Mouse (Mus musculus): ENCODE measurements around the gene Gnb3.
"Not testable (repeated sequence)": the region's sequence is repeated elsewhere in the genome, so short reads cannot be mapped to it uniquely, and the experiment has no call there.

The Gnb3 gene

DNA sequence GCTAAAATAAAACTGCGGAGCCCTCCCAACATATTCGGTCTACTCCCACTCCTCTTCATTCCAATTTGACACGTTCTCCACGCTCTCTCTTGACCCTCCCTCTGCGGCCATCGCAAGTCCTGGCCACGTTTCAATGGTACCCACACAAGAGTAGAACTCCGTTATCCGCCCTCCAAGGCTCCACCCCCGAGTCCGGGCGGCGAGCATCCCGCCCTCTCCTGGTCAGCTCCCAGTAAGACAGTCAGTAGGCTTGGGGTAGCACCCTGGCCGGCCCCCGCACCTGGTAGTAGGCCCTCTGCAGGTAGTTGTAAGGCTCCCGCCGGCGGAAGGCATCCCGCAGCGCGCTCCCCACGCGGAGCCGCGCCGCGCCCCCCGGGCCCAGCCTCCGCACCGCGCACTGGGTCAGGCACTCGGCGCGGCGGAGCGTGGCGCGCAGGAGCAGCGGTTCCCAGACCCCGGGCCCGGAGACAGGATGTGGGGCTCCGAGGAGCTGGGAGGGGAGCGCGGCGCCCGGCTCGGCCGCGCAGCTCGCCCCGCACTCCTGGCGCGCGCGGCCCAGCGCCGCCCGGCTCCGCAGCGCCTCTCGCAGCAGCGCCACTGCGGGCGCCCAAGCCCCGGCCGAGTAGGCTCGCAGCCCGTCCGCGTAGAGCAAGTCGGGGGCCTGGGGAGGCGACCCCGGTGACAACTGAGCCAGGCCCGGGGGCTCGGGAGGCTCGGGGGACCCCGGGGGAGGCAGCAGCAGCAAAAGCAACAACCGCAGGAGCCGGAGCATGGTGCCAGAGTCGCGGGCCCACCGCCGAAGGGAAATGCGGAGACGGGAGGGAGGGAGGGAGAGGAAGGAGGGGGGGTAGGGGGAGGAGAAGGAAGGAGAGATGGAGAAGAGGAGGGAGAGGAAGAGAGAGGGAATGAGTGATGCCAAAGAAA is 17.1 kb upstream of the Gnb3 start, which contains the start of gene P3h3:
TSS of gene P3h3 (minus strand) at position 837 of the 924 bp plus-strand sequence.
- DNase-seq = peak; percentile 99

DNA sequence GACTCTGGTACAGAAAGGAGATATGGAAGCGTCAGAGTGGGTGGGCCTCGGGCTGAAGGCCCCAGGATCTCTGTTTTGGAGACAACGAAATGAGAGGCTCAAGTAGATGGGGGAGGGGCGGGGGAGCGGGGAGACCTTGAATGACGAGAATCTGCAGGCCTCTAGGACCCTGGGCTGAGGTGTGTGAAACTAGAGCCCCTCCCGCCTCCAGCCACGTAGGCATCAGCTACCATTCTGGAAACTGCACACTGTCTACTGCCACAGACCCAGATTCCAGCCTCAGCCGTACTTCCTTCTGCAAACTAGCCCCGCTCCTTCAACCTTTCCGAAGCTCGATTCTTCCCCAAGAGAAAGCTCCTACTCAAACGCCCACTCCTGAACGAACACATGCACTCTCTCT is 16.2 kb upstream of the Gnb3 start:
- peak; percentile 90 for DNase-seq

DNA sequence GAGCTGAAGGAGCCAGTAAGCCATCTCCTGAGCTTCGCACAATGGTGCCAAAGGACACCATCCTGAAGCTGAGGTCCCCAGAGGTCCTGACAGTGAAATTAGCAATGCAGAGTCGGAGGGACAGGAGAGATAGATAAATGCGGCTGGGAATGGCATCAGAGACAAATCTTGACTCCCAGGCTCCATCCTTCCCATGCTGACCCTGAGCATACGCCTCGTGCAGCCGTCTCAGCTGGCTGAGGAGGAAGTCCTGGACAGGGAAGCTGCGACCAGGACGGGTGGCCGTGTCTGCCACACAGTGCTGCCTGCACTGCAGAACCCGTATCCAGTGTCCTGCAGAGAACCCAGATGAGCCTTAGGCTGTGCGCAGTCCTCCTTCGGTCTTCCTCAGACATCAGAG is 14.6 kb upstream of the Gnb3 start:
- DNase-seq = peak; percentile 90

DNA sequence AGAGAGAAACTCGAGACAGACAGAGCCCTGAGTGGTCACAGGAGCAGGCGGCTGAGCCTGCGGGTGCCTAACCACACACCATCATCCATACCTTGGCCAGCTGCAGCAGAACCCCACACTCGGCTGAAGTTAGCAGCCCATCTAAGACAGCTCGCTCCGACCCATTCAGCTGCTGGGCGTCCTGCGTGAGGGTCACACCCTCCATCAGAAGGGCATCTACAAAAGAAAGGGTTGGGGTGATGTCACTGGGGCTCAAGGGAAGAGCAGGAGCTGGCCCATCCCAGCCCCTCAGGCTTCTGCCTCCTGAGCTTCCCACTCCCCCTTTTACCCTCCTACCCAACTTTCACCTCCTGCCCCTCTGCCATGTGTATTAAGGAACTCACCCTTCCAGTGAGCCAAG is 10.5 kb upstream of the Gnb3 start:
- DNase-seq = no peak

DNA sequence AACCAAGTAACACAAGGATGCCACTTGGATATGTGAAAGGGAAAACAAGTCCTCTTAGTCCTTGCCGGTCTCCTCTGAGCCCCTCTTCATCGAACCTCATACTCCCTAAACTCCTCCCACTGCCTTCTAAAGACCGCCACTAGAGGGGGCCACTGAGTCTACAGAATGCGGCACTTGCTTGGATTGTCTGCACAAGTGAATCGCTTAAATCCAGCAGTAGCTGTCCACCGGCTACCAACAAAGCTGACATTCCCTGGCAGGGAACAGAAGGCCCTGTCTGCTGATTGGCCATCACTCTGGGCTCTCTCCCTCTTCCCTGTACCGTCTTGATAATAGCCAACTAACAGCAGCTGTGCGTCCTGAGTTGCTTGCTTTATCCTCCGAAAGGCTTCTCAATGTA is 7.2 kb upstream of the Gnb3 start:
- DNase-seq = peak; percentile 98

DNA sequence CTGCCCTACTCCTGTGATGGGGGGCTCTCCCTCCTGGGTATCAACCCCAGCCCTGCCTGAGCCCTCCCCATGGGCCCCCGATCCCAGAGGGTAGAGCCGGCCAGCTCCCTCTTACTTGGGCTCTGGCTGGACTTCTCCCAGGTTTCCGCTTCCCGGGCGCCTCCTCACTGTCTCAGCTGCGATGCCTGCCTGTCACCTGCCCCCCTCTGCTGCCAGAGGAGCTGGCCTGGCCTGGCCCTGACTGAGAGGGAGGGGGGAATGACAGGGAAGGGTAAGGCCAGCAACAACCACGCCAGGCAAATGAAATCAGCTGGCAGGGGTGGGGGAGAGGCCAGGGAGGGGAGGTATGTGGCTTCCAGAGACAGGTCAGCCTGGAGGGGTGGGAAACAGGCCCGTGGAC is 270 bp downstream of the Gnb3 start:
- peak; percentile 97 for DNase-seq

DNA sequence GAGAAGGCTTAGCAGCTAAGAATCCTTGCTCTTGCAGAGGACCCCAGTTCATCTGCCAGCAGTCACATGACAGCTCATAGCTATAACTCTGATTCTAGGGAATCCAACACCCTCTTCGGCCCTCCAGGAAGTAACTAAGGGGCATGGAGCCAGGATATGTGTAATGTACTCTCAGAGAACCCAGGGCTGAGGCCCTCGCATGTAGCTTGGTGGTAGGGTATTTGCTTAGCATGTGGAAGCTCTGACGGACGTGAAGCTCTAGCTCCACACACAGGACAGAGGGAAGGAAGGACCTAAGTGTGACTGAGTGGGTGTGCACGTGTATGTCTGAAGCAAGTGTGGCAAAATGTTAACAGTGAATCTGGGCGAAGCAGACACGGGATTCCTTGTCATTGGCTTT is 3.7 kb downstream of the Gnb3 start:
- DNase-seq = no peak

DNA sequence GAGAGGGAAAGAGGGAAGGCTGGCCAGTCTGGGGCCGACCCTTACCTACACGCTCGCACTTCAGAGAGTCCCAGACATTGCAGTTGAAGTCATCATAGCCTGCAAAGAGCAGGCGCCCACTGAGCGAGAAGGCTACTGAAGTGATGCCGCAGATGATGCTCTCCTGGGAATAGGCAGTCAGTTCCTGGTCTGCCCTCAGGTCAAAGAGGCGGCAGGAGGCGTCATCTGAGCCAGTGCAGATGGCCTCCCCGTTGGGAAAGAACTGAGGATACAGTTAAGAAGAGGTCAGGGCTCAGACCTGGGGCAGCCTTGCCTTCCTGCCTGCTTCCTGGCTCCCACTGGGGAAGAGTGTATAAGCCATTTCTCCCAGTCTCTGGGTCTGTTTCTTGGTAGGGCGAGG is 4.5 kb downstream of the Gnb3 start:
- DNase-seq = no peak

DNA sequence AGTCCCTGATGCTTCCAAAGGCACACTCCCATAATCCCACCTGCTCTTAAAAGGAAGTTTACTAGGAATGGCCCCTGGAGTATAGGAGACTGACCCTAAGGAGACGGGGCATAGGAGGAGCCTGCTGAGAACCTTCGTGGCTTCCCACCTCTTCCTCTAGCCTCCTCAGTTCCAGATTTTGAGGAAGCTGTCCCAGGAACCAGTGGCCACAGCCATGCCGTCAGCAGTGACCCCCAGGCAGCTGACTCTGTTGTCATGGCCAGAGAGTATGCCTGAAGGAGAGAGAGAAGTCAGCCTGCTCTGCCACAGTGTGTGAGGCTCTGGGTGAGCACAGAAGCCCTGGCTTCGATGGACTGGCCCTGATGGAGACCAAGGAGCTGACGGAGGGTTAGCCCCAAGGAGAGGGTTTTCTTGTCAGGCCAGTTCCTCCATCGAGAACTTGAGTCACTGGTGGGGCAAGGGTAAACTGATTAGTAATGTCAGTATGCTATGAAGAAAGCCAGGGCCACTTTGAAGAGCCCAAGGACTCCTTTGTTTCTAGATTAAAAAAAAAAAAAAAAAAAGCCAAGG is 5.5 kb downstream of the Gnb3 start:
- DNase-seq = peak; percentile 96

DNA sequence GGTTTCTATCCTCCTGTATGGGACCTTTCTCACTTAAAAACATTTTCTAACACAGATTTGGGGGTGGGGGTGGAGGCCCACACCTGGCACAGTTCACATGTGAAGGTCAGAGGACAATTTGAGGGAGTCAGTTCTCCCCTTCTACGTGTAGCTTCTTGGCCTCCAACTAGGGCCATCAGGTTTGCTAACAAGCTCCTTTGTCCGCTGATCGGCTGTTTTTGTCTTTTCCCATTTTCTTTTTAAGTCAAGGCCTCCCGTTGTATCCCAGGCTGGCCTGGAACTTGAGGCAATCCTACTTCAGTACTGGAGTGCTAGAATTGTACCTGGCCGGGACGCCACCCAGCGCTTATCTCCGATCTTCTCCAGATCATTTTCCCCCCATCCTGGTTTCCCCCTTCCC is 8.4 kb downstream of the Gnb3 start:
- no peak for DNase-seq

DNA sequence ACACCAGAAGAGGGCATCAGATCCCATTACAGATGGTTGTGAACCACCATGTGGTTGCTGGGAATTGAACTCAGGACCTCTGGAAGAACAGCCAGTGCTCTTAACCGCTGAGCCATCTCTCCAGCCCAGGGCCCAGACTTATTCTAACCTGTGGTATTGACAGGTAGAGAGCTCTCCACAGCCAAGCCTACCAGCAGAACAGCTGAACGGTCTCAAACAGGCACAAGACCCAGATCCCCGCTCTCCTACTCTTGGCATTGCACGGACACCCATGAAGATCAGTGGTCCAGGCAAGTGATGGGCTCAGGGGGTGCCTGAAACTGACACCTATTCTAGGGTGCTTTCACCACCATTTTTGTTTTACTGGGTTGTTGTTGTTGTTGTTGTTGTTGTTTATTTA is 8.9 kb downstream of the Gnb3 start:
- not testable (repeated sequence) for DNase-seq

DNA sequence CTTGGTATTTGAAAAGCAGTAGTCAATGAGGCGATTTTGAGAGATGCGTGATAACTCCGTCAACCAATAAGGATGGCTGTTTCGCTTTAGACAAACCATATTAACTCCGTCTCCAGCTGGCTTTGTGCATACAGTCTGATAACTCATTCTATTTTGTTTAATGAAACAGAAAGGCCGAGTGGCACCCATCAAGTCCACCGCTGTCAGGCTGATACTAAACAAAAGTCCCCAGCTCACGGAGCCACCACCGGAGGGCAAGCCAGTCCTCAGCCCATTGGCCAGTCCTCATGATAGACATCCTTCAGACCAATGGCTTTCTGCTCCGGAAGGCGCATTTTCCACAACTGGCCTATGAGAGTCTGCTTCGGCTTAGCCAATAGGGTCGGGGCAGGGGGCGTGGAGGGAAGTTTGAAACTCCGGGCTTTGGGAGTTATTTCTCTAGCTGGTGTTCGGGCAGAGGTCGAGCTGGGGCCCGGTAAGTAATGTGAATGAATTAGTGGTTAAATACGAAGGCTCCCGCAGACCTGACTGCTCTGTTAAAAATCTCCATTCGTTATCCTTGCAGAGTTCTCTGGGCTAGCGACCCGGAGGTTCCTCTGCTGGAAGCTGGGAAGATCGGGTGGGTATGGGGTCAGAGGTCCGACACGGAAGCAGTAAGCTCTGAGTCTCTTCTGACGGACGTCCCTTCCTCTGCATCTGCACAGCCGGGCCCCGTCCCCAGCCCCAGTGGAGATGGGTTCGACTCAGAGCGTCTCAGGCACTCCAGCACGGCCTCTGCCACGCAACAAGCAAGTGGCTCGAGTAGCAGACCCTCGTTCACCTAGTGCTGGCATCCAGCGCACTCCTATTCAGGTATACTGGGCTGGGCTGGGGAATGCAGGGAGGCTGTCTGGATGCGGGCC is 10.0 kb downstream of the Gnb3 start:
- peak; percentile 100 for DNase-seq

DNA sequence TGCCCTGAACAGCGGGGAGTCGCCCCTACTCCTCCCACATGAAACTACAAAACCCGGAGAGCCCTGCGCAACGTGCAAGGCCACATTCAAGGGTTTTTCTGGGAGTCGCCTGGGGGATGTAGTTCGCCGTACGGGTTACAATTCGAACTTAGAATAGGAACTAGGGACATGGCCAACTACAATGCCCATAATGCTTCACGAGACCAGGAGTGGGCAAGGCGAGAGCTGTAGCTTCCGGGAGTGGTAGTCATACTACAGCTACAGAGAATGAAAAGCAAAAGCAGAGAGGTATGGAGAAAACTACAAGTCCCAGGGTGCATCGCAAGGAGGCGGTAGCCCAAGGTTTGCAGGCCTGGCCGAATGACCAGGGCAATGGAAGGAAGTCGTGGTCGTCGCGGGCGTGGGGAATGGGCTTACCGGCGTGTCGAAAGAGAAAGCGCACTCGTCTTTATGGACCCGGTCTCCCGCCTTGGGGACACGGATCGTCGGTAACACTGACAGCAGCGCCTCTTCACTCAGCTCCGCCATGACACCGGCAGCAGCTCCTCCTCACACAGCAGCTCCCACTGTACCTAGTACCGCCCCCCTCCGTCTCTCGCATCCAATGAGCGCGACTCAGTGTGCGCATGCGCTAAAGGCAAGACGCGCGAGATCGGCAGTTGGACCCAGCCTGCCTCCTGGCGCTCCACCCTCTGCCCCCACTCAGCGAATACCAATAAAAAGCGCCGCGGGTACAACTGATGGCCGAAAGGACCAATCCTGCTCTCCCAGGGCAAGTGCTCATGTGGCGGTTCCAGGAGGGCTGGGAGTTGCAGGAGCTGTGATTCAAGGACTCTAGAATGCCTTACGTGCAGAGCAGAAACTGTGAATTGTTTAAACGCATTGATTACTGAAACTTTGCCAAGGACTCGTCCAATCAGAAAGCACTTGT is 10.9 kb downstream of the Gnb3 start, which contains the start of the genes Usp5 and Cdca3:
TSS of gene Usp5 (minus strand) at position 617 of the 931 bp plus-strand sequence.
TSS of gene Cdca3 (plus strand) at position 680 of the 931 bp plus-strand sequence.
- DNase-seq = peak; percentile 100

DNA sequence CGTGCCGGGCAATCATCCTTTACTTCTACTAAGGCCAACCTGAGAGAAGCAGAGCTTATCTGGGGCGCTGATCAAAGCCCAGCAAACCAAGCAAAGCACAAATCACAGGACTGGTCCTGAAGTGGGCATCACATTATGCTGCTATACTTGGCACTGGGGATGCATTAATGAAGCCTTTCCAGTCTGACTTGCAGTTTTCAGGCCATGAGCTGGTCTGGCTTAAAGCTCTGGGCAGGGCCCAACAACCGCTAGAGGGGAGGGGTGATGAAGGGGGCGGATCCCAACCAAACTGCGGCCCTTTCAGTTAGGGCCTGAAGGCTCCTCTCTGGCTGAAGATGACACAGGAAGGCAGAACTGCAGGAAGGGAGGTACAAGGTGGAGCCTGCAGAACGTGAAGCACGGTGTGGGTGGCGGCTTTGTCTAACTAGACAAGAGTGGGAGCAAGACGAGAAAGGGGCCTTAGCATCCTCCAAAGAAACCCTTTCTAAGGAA is 11.9 kb downstream of the Gnb3 start:
- peak; percentile 96 for DNase-seq

DNA sequence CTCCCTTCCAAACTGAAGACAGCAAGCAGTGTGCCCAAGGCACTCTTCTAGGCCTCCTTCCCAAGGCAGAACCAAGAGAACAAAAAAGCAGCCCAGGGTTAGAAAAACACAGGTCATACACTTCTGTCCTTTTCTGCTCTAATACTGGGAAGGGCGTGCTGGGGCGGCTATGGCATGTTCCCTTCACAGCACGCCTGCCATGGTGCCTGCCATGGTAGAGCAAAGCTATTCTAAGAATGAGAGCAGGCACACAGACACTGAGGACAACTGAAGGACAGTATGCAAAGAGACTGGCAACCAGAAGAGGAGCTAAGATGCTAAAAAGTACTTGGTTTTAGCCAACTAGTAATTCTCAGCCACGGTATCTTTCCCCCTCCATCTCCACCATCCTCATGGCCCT is 18.0 kb downstream of the Gnb3 start:
- DNase-seq = peak; percentile 91

DNA sequence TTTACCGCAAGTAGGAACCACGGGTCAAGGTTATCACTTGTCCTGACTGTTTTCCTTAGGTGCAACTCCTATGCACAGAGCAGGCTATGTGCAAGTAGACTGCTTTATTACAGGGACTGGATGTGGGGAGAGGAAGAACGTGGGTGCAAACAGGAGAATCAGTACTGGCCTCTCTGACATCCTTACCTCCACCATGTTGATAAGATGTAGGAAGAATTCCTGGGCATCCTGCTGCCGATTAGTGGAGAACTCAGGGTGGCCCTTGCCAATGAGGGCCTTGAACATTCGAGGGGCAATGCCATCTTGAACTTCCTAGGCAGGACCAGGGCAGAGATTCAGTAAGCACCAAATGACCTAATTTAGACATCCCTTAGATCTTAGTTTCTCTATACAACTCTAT is 19.2 kb downstream of the Gnb3 start:
- DNase-seq = peak; percentile 71

DNA sequence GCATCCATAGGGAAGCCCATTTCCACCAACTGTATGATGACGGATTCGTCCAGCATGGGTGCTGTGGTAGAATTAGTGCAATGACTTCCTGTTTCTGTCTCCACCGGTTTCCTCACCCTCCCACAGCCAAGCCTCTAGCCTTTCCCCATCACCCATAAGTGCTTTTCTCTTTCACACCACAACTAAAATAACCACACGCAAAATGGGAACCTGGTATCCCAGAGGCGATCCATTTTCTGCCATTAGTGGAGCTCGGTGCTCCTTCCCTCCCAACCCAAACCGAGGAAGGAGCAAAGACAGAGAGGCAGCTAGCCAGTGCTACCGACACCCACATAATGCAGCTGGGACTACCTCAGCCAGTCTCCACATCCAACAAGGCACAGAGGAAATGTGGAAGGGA is 22.1 kb downstream of the Gnb3 start:
- no peak for DNase-seq

DNA sequence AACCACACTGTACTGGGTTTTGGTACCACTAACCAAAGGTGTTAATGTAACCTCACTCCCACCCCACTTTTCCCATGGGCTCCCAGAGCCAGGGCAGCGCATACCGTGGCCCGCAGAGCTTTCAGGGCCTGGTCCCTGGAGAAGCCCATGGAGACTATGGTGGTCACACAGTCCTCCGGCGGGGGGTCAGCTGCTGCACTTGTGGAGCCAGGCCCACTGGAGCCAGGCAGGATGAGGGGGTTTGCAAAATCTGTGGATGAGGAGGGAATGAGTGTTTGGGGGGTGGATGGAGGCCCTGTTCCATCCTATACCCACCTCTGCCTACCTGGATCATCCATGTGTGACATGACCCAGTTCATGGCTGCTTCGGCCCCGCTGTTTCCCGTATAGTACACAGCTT is 22.5 kb downstream of the Gnb3 start:
- peak; percentile 88 for DNase-seq

DNA sequence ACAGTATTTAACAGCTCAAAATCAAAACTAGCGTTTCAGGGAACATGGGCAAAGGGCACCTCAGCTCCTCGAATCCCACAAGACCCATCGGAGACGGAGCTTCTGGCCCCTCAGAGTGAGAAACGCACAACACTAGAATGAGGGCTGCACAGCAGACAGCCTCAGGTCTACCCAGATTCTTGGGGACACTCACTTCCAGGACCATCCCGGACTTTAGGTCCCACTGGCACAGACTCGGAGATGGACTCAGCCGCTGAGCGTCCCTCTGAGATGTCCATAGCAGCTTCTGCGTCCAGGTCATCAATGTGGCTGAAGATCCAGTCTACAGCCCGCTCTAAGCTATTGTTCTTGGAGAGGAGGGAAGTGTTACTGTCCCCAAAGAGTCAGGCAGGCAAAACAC is 22.9 kb downstream of the Gnb3 start:
- DNase-seq = peak; percentile 87

DNA sequence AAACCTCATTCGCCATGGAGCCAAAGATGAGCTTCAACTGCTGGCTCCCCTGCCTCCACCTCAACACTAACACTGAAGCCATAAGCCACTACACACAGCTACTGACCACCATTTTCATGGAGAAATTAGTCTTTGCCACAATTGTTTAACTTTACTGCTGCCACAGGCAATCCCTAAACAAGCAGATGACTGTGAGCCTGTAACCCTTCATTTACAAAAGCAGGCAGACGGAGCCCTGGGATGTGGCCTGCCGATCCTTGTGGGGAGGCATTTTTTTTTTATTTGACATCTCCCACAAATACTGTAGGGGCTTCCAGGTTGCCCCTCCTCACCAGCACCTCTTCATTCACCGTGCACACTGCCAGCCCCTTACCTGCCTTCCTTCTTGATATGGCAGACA is 23.5 kb downstream of the Gnb3 start:
- DNase-seq = peak; percentile 84

DNA sequence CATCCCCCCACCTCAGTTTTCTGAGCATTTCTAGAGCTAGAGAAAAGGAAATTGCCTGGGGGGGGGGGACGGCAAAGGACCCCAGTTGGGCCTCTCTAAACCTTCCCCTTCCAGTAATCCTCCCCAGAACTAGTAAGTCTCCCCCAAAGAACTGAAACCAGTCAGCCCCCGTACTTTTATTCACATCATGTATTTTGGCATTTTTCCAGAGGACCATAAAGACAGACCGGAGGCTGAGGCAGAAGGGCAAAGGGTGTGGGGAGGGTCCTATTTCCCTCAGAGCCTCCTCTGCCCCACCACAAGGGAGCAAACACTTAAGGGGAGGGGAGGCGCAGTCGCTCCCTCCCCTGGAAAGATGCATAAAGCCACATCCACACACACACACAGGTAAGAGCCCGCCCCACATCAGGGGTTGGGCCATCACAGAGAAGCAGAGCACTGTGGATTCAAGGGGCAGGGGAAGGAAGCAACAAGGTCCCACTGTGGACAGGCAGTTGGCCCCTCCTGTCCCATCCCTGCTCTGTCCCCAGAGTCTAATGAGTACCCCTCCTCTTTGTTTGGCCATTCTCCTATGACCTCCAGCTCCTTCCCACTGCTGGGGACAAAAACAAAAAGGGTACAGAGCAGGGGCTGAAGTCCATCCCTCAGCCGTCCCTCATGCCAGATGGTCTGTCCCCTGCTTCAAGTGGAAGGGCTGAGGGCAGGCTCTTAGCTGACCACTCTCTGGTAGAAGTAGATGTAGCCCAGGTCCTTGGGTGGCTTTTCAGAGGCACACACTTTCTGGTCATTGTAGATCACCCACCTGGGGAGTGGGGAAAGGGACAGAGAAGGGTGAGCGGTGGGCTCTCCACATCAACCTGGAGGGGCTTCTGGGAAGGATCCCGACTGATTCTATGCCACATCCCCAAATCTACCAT is 25.0 kb downstream of the Gnb3 start:
- DNase-seq = peak; percentile 92

All from heart, adult 11 months (tissue).